Mouse (Mus musculus) spleen, postnatal 4 days (tissue): ENCODE data around the gene Adar.

Experiments
- DNase-seq, 2 experiments: peaks; one replicate each; pipeline ENCODE4 v3.0.0; 2022; ENCODE audit warnings: low spot score in 2 of 2

Gene Adar

GRCm38 (mm10) chr3:89730350-89731331, 15.8 kb downstream of the Adar start:
- DNase-seq, result peak; percentile 91 to 93

- no peak for DNase-seq
These were observed 17.3 kb downstream of the Adar start for GRCm38 (mm10) chr3:89732091-89732490.

GRCm38 (mm10) chr3:89738509-89738908, 23.7 kb downstream of the Adar start:
- DNase-seq, result no peak

DNA sequence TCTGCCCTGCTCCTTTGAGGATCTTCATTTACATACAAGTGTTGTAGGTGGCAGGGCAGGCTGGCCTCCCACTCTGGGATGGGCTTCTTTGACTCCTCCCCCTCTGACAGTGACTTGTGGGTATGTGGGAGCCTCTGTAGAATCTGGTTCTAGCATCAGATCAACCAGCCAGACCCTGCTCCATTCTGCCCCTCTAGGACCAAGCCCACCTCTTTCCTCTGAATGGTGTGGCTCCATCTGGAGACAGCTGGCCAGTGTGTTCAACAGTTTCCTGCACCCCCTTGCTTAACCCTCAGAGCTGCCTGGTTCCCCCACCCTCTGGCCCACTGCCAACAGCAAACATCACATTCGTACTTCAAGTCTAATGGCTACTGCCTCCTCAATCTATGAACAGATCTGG, 37.5 kb downstream of the Adar start:
- DNase-seq, result no peak

GRCm38 (mm10) chr3:89755283-89755682, 40.5 kb downstream of the Adar start:
- DNase-seq, result no peak

DNA sequence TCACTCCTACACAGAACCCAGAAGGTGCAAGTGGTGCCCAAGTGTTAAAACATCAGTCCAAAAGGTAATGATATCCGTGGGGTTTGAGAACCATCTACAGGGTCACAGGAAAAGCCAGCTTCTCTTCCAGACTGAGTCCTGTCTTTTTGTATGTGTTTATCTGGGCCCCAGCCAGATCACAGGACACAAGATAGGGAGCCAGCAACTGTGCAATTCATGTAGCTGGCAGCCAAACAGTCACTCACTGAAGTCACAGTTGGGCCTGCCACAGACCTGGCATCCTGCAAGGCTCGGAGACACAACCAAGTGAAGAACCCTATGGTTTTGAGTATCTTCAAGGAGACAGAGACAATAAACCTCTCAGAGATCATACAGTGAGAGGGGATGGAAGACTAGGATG, 43.0 kb downstream of the Adar start:
- DNase-seq, result no peak

GRCm38 (mm10) chr3:89759786-89760185, 45.0 kb downstream of the Adar start:
- DNase-seq, result no peak

DNA sequence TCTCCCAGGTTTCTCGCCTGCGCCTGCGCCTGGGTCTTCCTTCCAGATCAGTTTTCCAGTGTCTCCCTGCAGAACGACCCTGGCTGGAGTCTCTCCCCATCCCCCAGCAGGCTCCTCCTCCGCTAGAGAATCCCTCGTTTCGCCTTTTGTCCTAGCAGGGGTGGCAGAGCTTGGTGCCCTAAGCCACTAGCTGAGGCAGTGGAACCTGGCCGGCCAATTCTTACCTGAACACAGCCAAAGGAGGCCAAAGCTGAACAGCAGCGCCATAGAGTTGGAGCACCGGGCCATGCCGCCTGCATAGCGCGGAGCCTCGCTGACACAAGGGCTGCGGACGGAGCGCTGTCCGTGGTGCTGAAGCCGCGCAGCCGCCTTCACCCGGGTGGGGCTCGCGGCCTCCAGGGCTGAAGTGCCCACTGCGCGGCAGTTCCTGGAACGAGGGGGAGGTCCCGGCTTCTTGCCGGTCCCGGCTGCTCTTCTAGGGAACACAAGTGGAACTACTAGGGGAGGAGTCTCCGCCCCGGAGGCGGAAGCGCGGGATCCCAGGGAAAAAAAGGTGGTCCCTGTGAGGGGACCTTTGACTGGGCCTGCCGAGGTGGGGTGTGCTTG, 49.4 kb downstream of the Adar start, which contains the start of gene Chrnb2:
Gene Chrnb2, minus strand, starts transcription at position 514 of the 606 bp plus-strand sequence.
- DNase-seq, result peak; percentile 74 to 91

DNA sequence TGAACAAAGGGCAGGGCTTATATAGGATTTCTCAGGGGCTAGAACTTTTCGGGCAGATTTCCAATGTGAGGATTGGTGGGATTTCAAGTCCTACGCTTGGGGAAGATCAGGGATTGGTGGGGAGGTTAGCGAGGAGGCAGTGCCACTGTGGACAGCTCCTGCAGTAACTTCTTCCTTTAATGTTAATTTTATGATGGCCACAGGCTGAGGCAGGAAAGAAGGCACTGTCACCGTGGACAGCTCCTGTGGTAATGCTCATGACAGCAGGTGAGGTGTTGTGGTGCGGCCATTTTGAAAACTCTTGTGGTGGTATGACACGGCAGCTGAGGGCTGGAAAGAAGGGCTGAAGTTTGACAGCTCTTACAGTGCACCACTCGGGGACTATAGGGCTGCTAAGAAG, 54.8 kb downstream of the Adar start:
- no peak for DNase-seq

DNA sequence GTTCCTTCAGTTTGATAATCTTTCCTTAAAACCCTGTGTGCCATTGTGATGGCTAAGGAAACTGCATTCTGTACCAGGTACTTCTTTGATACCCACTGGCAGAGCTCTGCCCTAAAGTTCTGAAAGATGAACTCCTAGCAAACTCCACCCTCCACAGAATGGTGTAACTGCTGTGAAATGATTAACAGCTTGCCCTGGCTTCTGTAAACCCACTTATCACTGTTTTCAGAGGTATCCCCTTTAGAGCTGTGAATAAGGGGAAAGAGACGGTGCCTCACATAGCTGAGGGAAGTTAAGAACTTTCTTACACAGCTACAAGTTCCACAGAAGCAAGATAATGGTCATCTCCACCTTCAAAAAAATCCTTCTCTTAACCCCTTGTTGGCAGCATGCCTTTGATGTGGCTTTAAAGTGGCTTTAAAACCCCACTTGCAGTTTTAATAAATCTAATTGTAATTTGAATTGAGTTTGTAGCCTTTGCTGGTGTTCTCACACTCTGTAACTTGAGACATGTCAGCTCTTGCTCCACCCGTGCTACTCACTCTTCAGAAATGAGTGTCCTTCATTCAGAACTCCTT, 55.7 kb downstream of the Adar start:
- no peak for DNase-seq

DNA sequence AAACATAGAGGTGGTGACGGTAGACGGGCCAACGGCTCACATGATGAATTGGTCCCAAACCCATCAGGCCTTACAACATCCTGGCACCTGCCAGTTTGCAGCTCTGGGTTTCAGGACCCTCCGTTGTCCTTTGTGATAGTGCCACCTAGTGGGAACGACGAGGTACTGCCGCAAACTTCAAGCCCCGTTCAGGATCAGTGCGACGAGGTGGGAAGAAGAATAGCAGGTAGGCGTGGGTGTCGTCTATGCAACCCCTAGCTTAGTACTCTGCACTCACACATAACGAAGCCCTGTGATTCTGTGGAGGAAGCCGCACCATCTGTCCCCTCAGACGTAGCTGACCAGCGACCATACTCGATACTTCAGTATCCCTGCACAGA, 57.8 kb downstream of the Adar start:
- peak; percentile 83 to 91 for DNase-seq

DNA sequence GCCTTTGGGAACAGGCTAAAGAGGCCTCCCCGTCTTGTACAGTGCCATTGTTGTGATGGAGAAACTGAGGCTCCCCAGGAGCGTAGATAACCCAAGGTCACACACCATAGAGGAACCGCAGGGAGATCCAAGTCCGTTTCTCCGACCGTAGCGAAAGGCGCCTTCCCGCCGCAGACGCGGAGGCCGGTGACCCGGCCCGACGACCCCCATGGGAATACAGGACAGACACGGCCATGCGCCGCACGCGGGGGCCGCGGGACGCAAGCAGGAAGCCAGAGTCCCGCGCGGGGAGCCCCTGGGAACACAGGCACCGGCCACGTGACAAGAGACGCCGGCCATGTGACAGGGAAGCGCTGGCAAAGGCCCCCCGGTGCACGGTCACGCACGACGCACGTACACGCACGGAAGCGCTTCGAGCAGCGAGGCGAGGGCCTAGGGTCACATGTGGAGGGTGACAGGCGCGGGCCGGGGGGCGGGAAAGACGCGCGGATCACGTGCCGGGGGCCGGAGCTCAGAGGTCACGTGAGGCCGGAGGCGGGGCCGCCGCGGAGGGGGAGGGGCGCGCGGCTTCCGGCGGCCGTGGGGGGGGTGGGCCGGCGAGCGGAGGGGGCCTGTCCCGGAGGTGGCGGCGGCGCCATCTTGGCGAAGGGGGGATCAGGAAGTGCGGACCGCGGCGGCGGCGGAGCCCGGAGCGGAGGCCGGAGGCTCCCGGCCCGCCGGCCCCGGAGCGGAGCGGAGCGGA, 58.3 kb downstream of the Adar start, which contains the start of gene Ube2q1:
Gene Ube2q1, plus strand, starts transcription at position 649 of the 742 bp plus-strand sequence.
- DNase-seq, result peak; percentile 91 to 96

DNA sequence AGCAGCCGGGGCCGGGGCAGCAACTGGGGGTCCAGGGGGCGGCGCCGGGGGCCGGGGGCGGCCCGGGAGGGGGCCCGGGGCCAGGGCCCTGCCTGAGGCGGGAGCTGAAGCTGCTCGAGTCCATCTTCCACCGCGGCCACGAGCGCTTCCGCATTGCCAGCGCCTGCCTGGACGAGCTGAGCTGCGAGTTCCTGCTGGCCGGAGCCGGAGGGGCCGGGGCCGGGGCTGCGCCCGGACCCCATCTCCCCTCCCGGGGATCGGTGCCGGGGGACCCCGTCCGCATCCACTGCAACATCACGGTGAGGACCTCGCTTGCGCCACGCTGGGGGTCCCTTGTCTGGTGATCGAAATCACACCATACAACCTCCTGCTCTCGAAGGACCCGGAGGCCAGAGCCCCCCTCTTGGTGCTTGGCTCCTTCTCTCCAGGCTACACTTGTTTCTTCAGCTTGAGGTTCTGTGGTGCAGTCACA, 59.0 kb downstream of the Adar start:
- peak; percentile 43 to 80 for DNase-seq

DNA sequence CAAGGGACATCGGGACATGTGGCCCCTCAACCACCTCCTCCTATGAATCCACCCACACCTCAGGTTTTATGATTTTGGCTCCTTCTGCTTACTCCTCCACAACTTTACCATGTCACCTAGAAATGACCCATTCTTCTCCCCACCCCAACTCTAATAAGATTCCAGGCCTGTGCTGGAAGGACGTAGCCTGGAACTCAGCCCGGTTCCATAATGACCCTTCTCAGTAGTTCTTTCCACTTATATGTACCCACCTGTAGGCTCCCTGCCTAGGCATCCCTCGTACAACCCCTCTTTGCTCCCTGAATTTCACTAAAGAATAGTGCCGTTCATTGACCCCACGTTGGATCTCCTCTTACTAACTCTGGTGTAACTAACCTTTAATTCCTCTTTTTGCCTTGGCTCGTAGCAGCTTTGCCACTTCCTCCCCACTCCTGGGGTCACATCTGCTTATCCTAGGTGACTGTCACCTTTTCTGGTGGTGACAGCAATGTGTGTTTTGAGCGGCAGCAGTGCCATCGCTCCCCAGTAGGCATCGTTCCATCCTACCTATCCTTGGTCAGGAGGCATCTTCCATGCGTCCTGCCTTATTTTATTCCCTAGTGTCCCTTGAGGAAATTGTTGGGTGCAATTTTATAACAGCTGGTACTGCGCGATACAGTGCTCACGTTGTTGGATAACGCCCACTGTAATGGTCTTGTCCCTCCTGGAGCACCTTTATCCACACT, 59.6 kb downstream of the Adar start:
- DNase-seq, result no peak

- DNase-seq, result no peak
These were observed 61.2 kb downstream of the Adar start for GRCm38 (mm10) chr3:89776001-89776400.

- no peak for DNase-seq
These were observed 65.3 kb downstream of the Adar start for GRCm38 (mm10) chr3:89780102-89780501.

- DNase-seq, result no peak
These were observed 66.8 kb downstream of the Adar start for GRCm38 (mm10) chr3:89781640-89782039.

DNA sequence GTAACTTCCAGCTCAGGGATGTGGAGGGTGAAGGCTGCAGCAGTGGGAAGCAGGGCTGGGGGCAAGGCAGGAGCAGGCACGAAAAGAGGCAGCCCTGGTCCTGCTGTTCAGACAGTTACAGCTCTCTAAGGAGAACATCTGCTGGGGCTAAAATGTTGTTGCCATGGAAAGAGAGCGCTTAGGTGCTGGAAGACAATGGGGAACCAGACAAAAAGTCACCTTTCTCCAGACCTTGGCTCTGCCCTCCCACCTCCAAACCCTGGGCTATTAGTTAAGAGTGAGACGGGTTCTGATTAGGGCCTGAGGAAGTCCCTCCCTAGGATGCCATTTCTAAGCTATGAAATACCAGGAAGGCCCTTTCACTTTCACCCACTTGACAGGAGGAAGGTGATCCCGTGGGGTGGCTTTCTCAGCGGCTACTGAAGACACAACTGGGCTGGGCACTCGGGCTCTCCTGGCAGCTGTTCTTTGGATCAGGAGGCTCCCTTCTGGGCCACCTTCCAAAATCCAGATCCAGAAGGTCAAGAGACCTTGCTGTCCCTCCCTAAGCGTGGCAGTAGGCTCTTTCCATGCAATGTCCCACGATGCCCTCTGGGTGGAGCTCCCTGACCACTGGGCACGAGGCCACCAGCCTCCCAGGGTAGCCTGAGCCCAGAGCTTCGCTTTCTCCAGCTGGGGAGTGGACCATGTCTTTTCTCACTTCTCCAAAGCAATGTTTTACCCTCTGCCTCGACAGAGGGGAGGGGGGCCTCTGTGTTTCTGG, 70.3 kb downstream of the Adar start:
- DNase-seq, result peak; percentile 68 to 81

GRCm38 (mm10) chr3:89786275-89786674, 71.5 kb downstream of the Adar start:
- peak in 1 of 2 experiments; percentile 51 for DNase-seq

- DNase-seq, result no peak
These were observed 74.0 kb downstream of the Adar start for GRCm38 (mm10) chr3:89788680-89789352.
